Mouse (Mus musculus) hindbrain, embryonic 10.5 days (tissue): ENCODE results near the gene Sptlc2. TPM values are rescaled to one million over a fixed set of nuclear protein-coding genes. Genes with fewer than 3 reads are reported as not detected.

Experiments used
- DNase-seq: peaks from one replicate; pipeline ENCODE4 v3.0.0-alpha.2; 2017; ENCODE audit warnings: low spot score
- H3K27ac ChIP-seq: fragments of 300-500 bp; sonication (generic); 2 replicates; pipeline ENCODE4 v1.5.1; 2016; ENCODE audit warnings: mild to moderate bottlenecking, moderate library complexity
- H3K27me3 ChIP-seq: fragments of 300-500 bp; sonication (generic); 2 replicates; pipeline ENCODE4 v1.6.1; 2016; ENCODE audit warnings: mild to moderate bottlenecking; ENCODE audit not compliant: poor library complexity, insufficient read depth, severe bottlenecking
- H3K36me3 ChIP-seq: fragments of 300-500 bp; sonication (generic); 2 replicates; pipeline ENCODE4 v1.6.1; 2016; ENCODE audit warnings: mild to moderate bottlenecking, moderate library complexity
- H3K4me1 ChIP-seq: fragments of 300-500 bp; sonication (generic); replicated peaks from 2 replicates; pipeline ENCODE4 v1.6.1; 2016; ENCODE audit warnings: mild to moderate bottlenecking
- H3K4me3 ChIP-seq: fragments of 300-500 bp; sonication (generic); 2 replicates; pipeline ENCODE4 v1.5.1; 2016; ENCODE audit warnings: mild to moderate bottlenecking, moderate library complexity
- H3K9me3 ChIP-seq: fragments of 300-500 bp; sonication (generic); 2 replicates; pipeline ENCODE4 v1.6.1; 2016; ENCODE audit warnings: mild to moderate bottlenecking, moderate library complexity
- WGBS: fragments of 180-500 bp; shearing (Covaris S2); methylation state at CpG from one replicate; pipeline ENCODE4 v1.1.7; 2016; 5-methylcytosine and 5-hydroxymethylcytosine counted together
- polyA plus RNA-seq: library from polyadenylated mRNA; unstranded; fragments of >200 nt; fragmentation: Nextera tagmentation; extraction: Ambion mirVana; gene quantifications from 2 replicates; pipeline ENCODE4 v1.2.1, GENCODE M21; 2016

Sptlc2 gene
- polyA plus RNA-seq: 55.8 and 59.0 TPM in 2 replicates

DNA sequence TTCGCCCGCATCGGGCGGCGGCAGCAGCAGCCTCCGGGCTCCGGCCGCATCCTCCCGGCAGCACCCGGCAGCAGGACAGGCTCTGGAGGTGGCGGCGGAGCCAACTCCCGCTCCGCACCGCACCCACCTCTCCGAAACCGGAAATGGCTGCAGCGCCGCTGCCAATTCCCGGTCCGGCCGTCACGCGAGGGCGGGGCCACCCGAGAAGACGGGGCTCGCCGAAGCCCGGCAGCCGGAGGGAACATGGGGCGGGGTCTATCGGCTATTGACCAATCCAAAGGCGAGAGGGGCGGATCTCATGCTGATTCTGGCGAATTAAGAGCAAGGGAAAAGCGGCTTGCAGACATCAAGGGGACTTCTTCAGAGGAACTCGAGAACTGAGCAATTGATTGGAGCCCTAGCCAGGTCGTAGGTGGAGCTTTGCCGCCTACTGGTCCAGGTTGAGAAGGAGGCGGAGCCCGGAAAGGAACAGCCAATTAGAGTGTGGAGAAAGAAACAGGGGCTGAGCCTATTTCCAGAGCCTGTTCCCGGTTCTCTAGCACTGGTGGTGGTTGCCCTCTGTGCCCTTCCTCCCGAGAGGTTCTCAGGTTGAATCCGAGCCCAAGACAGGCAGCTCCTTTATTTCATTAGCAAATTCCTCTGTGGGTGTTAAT, at the start of gene Sptlc2:
TSS of gene Sptlc2 (minus strand) at position 234 of the 653 bp plus-strand sequence.
- under 1% methylated on average over 45 of the region's 45 CpGs for WGBS
- peak; percentile 99 for DNase-seq
- Histone ChIP-seq H3K27me3 (no peaks in the 10 kb centered on the region), H3K4me3 (peak within 1 kb of the TSS; percentile 71), H3K27ac (peak within 1 kb of the TSS; percentile 86), H3K36me3 (no peaks in the 10 kb centered on the region), H3K4me1 (peaks cover 21% of the 10 kb centered on the region), H3K9me3 (no peaks in the 10 kb centered on the region)

- WGBS: 88% methylated on average over 8 of the region's 8 CpGs
- Histone ChIP-seq H3K4me3 (no peak overlapping the region), H3K27ac (no peak overlapping the region), H3K27me3 (no peaks in the 10 kb centered on the region), H3K4me1 (peaks cover 5% of the 10 kb centered on the region; the same call in 1 of the 2 replicates), H3K36me3 (peaks cover 100% of the 10 kb centered on the region), H3K9me3 (no peaks in the 10 kb centered on the region)
- no peak for DNase-seq
These were observed 40.7 kb upstream of the Sptlc2 start for GRCm38 (mm10) chr12:87428885-87429284.

- Histone ChIP-seq H3K9me3 (no peaks in the 10 kb centered on the region), H3K27me3 (no peaks in the 10 kb centered on the region), H3K36me3 (peaks cover 100% of the 10 kb centered on the region), H3K27ac (no peak overlapping the region), H3K4me1 (peaks cover 5% of the 10 kb centered on the region; the same call in 1 of the 2 replicates), H3K4me3 (no peak overlapping the region)
- WGBS: 88% methylated on average over 2 of the region's 2 CpGs
- DNase-seq: no peak
These were observed 40.1 kb upstream of the Sptlc2 start for GRCm38 (mm10) chr12:87428295-87428694.

GRCm38 (mm10) chr12:87426354-87427031, 38.3 kb upstream of the Sptlc2 start:
- H3K9me3 ChIP-seq: no peaks in the 10 kb centered on the region
- DNase-seq: no peak
- H3K4me3 ChIP-seq: no peak overlapping the region
- no peaks in the 10 kb centered on the region for H3K27me3 ChIP-seq
- WGBS: 91% methylated on average over 5 of the region's 5 CpGs
- peaks cover 98% of the 10 kb centered on the region for H3K36me3 ChIP-seq
- peaks cover 5% of the 10 kb centered on the region; the same call in 1 of the 2 replicates for H3K4me1 ChIP-seq
- H3K27ac ChIP-seq: no peak overlapping the region

DNA sequence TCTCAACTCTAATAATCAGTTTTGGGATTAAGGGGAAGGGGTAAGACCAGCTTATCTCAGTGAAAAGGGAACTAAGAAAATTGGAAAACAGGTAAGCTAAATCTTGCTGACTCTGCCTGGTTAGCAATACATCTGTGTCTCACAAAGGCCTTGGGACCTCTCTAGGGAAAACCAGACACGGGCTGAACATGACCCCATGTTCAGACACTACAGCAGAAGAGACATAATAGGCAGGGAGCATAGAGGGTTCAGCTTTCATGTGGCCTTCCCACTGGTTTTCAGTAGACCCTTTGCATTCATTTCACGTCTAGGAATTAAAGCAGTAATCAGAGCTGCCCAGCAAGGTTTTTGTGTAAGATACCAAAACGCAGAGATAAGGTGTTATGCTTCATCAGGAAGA, 36.4 kb upstream of the Sptlc2 start:
- Histone ChIP-seq H3K4me3 (no peak overlapping the region), H3K36me3 (peaks cover 78% of the 10 kb centered on the region), H3K4me1 (peaks cover 11% of the 10 kb centered on the region), H3K9me3 (no peaks in the 10 kb centered on the region), H3K27me3 (no peaks in the 10 kb centered on the region), H3K27ac (no peak overlapping the region)
- DNase-seq: no peak
- 32% methylated on average over 3 of the region's 3 CpGs for WGBS

- no peaks in the 10 kb centered on the region for H3K9me3 ChIP-seq
- H3K4me3 ChIP-seq: no peak overlapping the region
- H3K27me3 ChIP-seq: no peaks in the 10 kb centered on the region
- 56% methylated on average over 1 of the region's 1 CpGs for WGBS
- peaks cover 70% of the 10 kb centered on the region for H3K36me3 ChIP-seq
- DNase-seq: no peak
- no peak overlapping the region for H3K27ac ChIP-seq
- peaks cover 19% of the 10 kb centered on the region for H3K4me1 ChIP-seq
These were observed 35.5 kb upstream of the Sptlc2 start for GRCm38 (mm10) chr12:87423700-87424099.

GRCm38 (mm10) chr12:87421708-87422507, 33.8 kb upstream of the Sptlc2 start:
- no peak overlapping the region for H3K4me3 ChIP-seq
- WGBS: 89% methylated on average over 5 of the region's 5 CpGs
- H3K27me3 ChIP-seq: no peaks in the 10 kb centered on the region
- H3K4me1 ChIP-seq: peaks cover 20% of the 10 kb centered on the region
- 0 out of 2 replicates have a peak, but pooled peaks cover 3% of the 10 kb centered on the region for H3K9me3 ChIP-seq
- H3K36me3 ChIP-seq: peaks cover 52% of the 10 kb centered on the region
- no peak overlapping the region for H3K27ac ChIP-seq
- no peak for DNase-seq

GRCm38 (mm10) chr12:87419974-87420485, 31.9 kb upstream of the Sptlc2 start:
- H3K27me3 ChIP-seq: no peaks in the 10 kb centered on the region
- H3K27ac ChIP-seq: peak overlapping the region; percentile 59; the same call in 1 of the 2 replicates
- no peak for DNase-seq
- 76% methylated on average over 12 of the region's 12 CpGs for WGBS
- H3K9me3 ChIP-seq: 0 out of 2 replicates have a peak, but pooled peaks cover 3% of the 10 kb centered on the region
- peaks cover 20% of the 10 kb centered on the region for H3K4me1 ChIP-seq
- peaks cover 33% of the 10 kb centered on the region for H3K36me3 ChIP-seq
- H3K4me3 ChIP-seq: no peak overlapping the region

GRCm38 (mm10) chr12:87418921-87419320, 30.8 kb upstream of the Sptlc2 start:
- DNase-seq: peak; percentile 31
- H3K4me1 ChIP-seq: peaks cover 15% of the 10 kb centered on the region
- no peak overlapping the region for H3K4me3 ChIP-seq
- H3K27me3 ChIP-seq: no peaks in the 10 kb centered on the region
- peaks cover 22% of the 10 kb centered on the region for H3K36me3 ChIP-seq
- H3K27ac ChIP-seq: peak overlapping the region; percentile 63
- WGBS: 65% methylated on average over 5 of the region's 5 CpGs
- H3K9me3 ChIP-seq: 0 out of 2 replicates have a peak, but pooled peaks cover 3% of the 10 kb centered on the region

DNA sequence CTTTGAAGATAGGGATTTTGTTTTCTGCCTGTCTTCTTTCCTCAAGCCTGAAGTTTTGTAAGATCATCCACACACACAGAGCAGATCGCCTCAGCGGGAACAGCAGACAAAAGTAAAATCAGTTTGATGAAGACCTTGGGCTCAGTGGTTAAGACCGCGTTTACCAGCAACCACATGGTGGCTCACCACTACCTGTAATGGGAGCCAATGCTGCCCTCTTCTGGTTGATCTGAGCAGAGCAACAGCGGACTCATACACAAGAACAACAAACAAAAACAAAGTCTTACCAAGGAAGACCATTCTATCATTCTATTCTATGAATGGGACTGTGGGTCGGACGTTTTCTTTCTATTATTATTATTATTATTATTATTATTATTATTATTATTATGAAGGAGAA, 28.5 kb upstream of the Sptlc2 start:
- no peak overlapping the region for H3K4me3 ChIP-seq
- 29% methylated on average over 7 of the region's 7 CpGs for WGBS
- 0 out of 2 replicates have a peak, but pooled peaks cover under 1% of the 10 kb centered on the region for H3K36me3 ChIP-seq
- no peak overlapping the region for H3K27ac ChIP-seq
- H3K27me3 ChIP-seq: no peaks in the 10 kb centered on the region
- 0 out of 2 replicates have a peak, but pooled peaks cover 3% of the 10 kb centered on the region for H3K9me3 ChIP-seq
- peaks cover 15% of the 10 kb centered on the region for H3K4me1 ChIP-seq
- DNase-seq: peak; percentile 70

DNA sequence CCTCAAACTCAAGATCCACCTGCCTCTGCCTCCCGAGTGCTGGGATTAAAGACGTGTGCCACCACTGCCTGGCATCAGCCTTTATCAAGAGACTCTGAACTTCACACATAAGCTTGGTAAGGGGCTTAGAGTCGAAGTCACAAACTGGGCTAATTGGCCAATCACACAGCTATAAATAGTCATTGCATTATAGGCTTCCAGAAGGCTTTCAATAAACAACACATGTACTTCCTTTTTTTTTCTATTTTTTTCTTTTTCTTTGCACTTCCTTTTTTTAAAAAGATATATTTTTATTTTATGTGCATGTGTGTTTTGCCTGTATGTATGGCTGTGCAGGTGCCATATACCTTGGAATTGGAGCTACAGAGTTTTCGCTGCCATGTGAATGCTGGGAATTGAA, 27.2 kb upstream of the Sptlc2 start:
- Histone ChIP-seq H3K27me3 (no peaks in the 10 kb centered on the region), H3K36me3 (no peaks in the 10 kb centered on the region), H3K4me3 (no peak overlapping the region), H3K9me3 (0 out of 2 replicates have a peak, but pooled peaks cover 3% of the 10 kb centered on the region), H3K27ac (no peak overlapping the region), H3K4me1 (peaks cover 15% of the 10 kb centered on the region)
- WGBS: 84% methylated on average over 4 of the region's 4 CpGs
- no peak for DNase-seq

DNA sequence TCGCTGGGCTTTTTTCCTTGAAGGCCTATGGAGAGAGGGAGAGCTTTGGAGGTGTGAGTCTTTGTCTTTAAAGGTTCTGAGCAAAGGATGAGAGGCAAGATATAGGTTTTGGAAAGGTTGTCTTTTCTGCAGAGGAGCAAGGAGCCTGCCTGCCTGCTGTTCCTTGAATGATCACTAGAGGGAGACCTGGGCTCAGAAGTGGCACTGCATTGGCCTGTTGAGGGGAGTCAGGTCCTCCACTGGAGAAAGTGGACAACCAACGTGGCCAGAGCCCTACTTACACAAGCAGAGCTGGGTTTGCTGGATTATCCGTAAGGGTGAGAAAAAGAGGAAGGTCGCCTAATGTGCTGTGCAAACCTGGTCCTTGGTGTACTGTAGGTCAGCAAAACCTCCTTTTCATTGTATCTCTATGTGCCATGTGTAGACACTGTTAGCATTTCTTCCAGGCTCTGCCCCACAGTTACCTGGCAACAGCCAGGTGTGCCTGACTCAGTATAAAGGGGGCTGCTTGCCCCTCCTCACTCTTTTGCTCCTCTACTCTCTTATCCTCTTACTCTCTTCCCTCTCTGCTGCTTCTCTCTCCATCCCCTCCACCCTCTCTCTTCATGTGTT, 25.1 kb upstream of the Sptlc2 start:
- H3K4me3 ChIP-seq: no peak overlapping the region
- 0 out of 2 replicates have a peak, but pooled peaks cover 3% of the 10 kb centered on the region for H3K9me3 ChIP-seq
- WGBS: 25% methylated on average over 4 of the region's 4 CpGs
- peak; percentile 77 for DNase-seq
- H3K27me3 ChIP-seq: no peaks in the 10 kb centered on the region
- H3K27ac ChIP-seq: no peak overlapping the region
- H3K36me3 ChIP-seq: no peaks in the 10 kb centered on the region
- H3K4me1 ChIP-seq: peaks cover 1% of the 10 kb centered on the region; the same call in 1 of the 2 replicates
